ENCODE assay signal across 26 mouse cellular contexts in the genomic region with DNA sequence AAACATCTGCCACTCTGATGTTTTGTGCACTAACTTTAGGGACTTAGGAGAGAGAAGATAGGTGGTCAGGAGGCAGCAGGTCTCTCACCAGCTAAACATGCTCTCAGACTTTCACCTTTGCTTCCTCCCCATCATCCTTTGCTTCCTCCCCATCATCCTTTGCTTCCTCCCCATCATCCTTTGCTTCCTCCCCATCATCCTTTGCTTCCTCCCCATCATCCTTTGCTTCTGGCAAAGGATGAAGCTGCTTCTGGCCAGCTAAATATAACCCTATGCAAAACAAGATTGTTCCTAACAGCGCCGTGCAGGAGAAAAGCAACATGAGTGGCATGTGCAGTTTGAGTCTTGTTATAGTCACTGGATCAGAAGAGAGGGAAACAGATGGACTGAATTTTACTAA. TPM values are rescaled to one million over a fixed set of nuclear protein-coding genes. Genes with fewer than 3 reads are reported as not detected.
A peak's percentile ranks its signal among the peaks of the same experiment; 100 is the strongest.
DNase-seq lines count a peak whose midpoint lies in the region; TF ChIP-seq lines count a peak whose summit lies in the region.
"Had no signal": no experiment of that assay in that cellular context is flagged by ENCODE, and none has a peak within 500 bp of the region (broad histone marks: within the 10 kb centered on the region; RNA-seq: fewer than 3 reads in every experiment).

No protein-coding gene starts in this region.

- peaks cover 0 to 9% of the 10 kb centered on the region in 2 experiments for H3K36me3 ChIP-seq in CH12.LX (replicated peaks in 1 of 2; ENCODE audit: control insufficient read depth in 1 of 2, insufficient read depth in 1 of 2, low read length in 1 of 2)
- H3K36me3 ChIP-seq: embryonic facial prominence, embryonic 13.5 days; embryonic facial prominence, embryonic 15.5 days; forebrain, embryonic 10.5 days; forebrain, embryonic 12.5 days; forebrain, embryonic 15.5 days had no signal

- peak; percentile 16 to 25 for DNase-seq in layer of hippocampus, adult 8-10 months (ENCODE audit: low spot score in 2 of 2)
- no peak for DNase-seq in layer of hippocampus, adult 11-12 months (ENCODE audit: low spot score)
- DNase-seq in A20 (ENCODE audit: low read depth, low spot score) (peak; percentile 18), CH12.LX (ENCODE audit: extremely low read depth) (peak; percentile 64)
- no peak for DNase-seq in adrenal gland, postnatal 36 days
- no peak for DNase-seq in thymus, postnatal 4 days
- DNase-seq: adrenal gland, adult 2 months; adrenal gland, postnatal 10 days; adrenal gland, postnatal 25 days; B cell, adult 2 months; cerebellum, adult 11 months; cerebellum, adult 18-20 months; cerebellum, adult 8-10 months; cerebellum, adult 9-11 months; cerebellum, postnatal 14 days; cerebellum, postnatal 36 days; embryo, embryonic 11 days; forebrain, postnatal 0 days had no signal

- H3K4me2 ChIP-seq in CH12.LX (ENCODE audit: insufficient read depth, low read depth, poor library complexity, severe bottlenecking): peak overlapping the region; percentile 22; the same call in 1 of the 2 replicates
- H3K4me2 ChIP-seq: embryonic facial prominence, embryonic 13.5 days; embryonic facial prominence, embryonic 15.5 days; forebrain, embryonic 12.5 days; forebrain, embryonic 15.5 days had no signal

- H3K4me3 ChIP-seq in CH12.LX (replicated peaks in 1 of 3; ENCODE audit: low read depth in 2 of 3, low read length in 2 of 3, poor library complexity in 1 of 3): peak overlapping the region in 2 of 3 experiments; percentile 2 to 44
- H3K4me3 ChIP-seq: embryonic facial prominence, embryonic 13.5 days; embryonic facial prominence, embryonic 15.5 days; erythroblast, embryonic 14.5 days; forebrain, embryonic 10.5 days; forebrain, embryonic 12.5 days; forebrain, embryonic 15.5 days had no signal

- H3K9ac ChIP-seq in CH12.LX (ENCODE audit: insufficient read depth, low read depth): peak overlapping the region; percentile 33; the same call in 1 of the 2 replicates
- H3K9ac ChIP-seq: embryonic facial prominence, embryonic 13.5 days; embryonic facial prominence, embryonic 15.5 days; forebrain, embryonic 12.5 days; forebrain, embryonic 15.5 days; forebrain, postnatal 0 days had no signal

- in situ Hi-C loops in CH12.LX (cut with MboI; ENCODE audit: low pct_ligation_motif_present, low pct_unique_long_range_greater_than_20kb, low sequenced_read_pairs): no loop called here

- TF ChIP-seq POLR2A in CH12.LX (IDR thresholded peaks at IDR 0.05; ENCODE audit: low read depth, low read length): peak; percentile 63

- no peak for TF ChIP-seq EP300 in CH12.LX (IDR thresholded peaks at IDR 0.05; ENCODE audit: low read length)

- TF ChIP-seq RAD21 in CH12.LX (IDR thresholded peaks at IDR 0.05; ENCODE audit: low read depth, low read length): no peak

- H3K9me3 ChIP-seq in CH12.LX (replicated peaks; ENCODE audit: low read length): no peaks in the 10 kb centered on the region
- H3K9me3 ChIP-seq: embryonic facial prominence, embryonic 13.5 days; embryonic facial prominence, embryonic 15.5 days; forebrain, embryonic 10.5 days; forebrain, embryonic 12.5 days; forebrain, embryonic 15.5 days had no signal

- no peak overlapping the region for H3K27ac ChIP-seq in CH12.LX (ENCODE audit: insufficient read depth, low read depth)
- H3K27ac ChIP-seq: embryonic facial prominence, embryonic 13.5 days; embryonic facial prominence, embryonic 15.5 days; forebrain, embryonic 10.5 days; forebrain, embryonic 12.5 days; forebrain, embryonic 15.5 days had no signal

- H3K27me3 ChIP-seq in CH12.LX (replicated peaks): no peaks in the 10 kb centered on the region
- H3K27me3 ChIP-seq: embryonic facial prominence, embryonic 13.5 days; embryonic facial prominence, embryonic 15.5 days; forebrain, embryonic 12.5 days; forebrain, embryonic 15.5 days had no signal

- H3K79me2 ChIP-seq in CH12.LX (replicated peaks; ENCODE audit: control insufficient read depth, extremely low read depth, insufficient read depth, poor library complexity, severe bottlenecking): no peaks in the 10 kb centered on the region

- peaks cover 6 to 9% of the 10 kb centered on the region in 2 experiments; a peak in 3 of 4 replicates for H3K4me1 ChIP-seq in CH12.LX (ENCODE audit: control insufficient read depth in 1 of 2, insufficient read depth in 2 of 2)
- H3K4me1 ChIP-seq: embryonic facial prominence, embryonic 13.5 days; embryonic facial prominence, embryonic 15.5 days; forebrain, embryonic 15.5 days had no signal

- no peak for TF ChIP-seq CTCF in CH12.LX (conservative IDR thresholded peaks at IDR 0.05 in 1 of 2, IDR thresholded peaks at IDR 0.05 in 1 of 2; ENCODE audit: low read depth in 2 of 2, low read length in 2 of 2)

- dilution Hi-C loops in CH12.LX (cut with MboI; ENCODE audit: extremely low pct_ligation_motif_present, extremely low pct_unique_long_range_greater_than_20kb, low sequenced_read_pairs): no loop called here

TF ChIP-seq in CH12.LX, 34 proteins besides CTCF, POLR2A, EP300 and RAD21:
- TF ChIP-seq MXI1 (IDR thresholded peaks at IDR 0.05; ENCODE audit: low read depth, low read length) (peak; percentile 39; the same call in 1 of the 2 replicates), BHLHE40 (IDR thresholded peaks at IDR 0.05; ENCODE audit: low read depth, low read length) (no peak), MEF2A (IDR thresholded peaks at IDR 0.05; ENCODE audit: borderline replicate concordance, low read depth, low read length) (peak; percentile 65; the same call in 1 of the 2 replicates), JUND (conservative IDR thresholded peaks at IDR 0.05; ENCODE audit: low read depth, low read length) (no peak), KAT2A (IDR thresholded peaks at IDR 0.05; ENCODE audit: insufficient replicate concordance, low read length) (0 out of 2 replicates have a peak, but pooled peaks have one; percentile 68), NELFE (IDR thresholded peaks at IDR 0.05; ENCODE audit: low read depth, low read length) (peak; percentile 41; the same call in 1 of the 2 replicates), TCF12 (IDR thresholded peaks at IDR 0.05; ENCODE audit: low read depth, low read length) (peak; percentile 45; the same call in 1 of the 2 replicates), ZKSCAN1 (IDR thresholded peaks at IDR 0.05; ENCODE audit: borderline replicate concordance, low read depth, low read length) (no peak), MAX (IDR thresholded peaks at IDR 0.05; ENCODE audit: low read length) (0 out of 2 replicates have a peak, but pooled peaks have one; percentile 31), PAX5 (IDR thresholded peaks at IDR 0.05; ENCODE audit: low read length) (no peak), JUN (IDR thresholded peaks at IDR 0.05; ENCODE audit: insufficient read depth, low read depth, low read length) (no peak), UBTF (IDR thresholded peaks at IDR 0.05; ENCODE audit: low read depth, low read length) (no peak), NRF1 (IDR thresholded peaks at IDR 0.05; ENCODE audit: low read depth, low read length) (no peak), ETS1 (conservative IDR thresholded peaks at IDR 0.05; ENCODE audit: low read depth, low read length) (no peak), E2F4 (IDR thresholded peaks at IDR 0.05; ENCODE audit: insufficient replicate concordance, low read depth, low read length) (0 out of 2 replicates have a peak, but pooled peaks have one; percentile 15), ELF1 (IDR thresholded peaks at IDR 0.05; ENCODE audit: low read depth, low read length) (peak; percentile 58; the same call in 1 of the 2 replicates), SIN3A (IDR thresholded peaks at IDR 0.05; ENCODE audit: low read length) (0 out of 2 replicates have a peak, but pooled peaks have one; percentile 23), CHD2 (IDR thresholded peaks at IDR 0.05; ENCODE audit: low read length) (0 out of 2 replicates have a peak, but pooled peaks have one; percentile 13), MYC (IDR thresholded peaks at IDR 0.05; ENCODE audit: low read depth, low read length) (peak; percentile 67), TBP (conservative IDR thresholded peaks at IDR 0.05; ENCODE audit: low read depth, low read length) (peak; percentile 68; the same call in 1 of the 2 replicates), HCFC1 (IDR thresholded peaks at IDR 0.05; ENCODE audit: low read depth, low read length) (peak; percentile 85), ZNF384 (IDR thresholded peaks at IDR 0.05; ENCODE audit: low read depth, low read length) (no peak)

RNA-seq across cellular contexts. Expression of a gene that starts 15.6 kb away (rescaled TPM):
- total RNA-seq in layer of hippocampus, adult 8-10 months (2022): 100 to 1,000 TPM in 1 of 4 experiments, 10 to 100 TPM in 3; 89.0 to 103 (median 98.2) TPM
- total RNA-seq in CH12.LX (2012; rRNA removed): 83.7 and 88.1 TPM in 2 replicates
- 114 and 131 TPM in 2 replicates for total RNA-seq in CH12.LX (2014; rRNA removed)
- polyA plus RNA-seq in CH12.LX (2012; ENCODE audit: insufficient read length, low read depth): 198 and 230 TPM in 2 replicates
- total RNA-seq in adrenal gland, postnatal 36 days (2021): 100 to 1,000 TPM in 1 of 2 experiments, 10 to 100 TPM in 1; 97.7 to 101 TPM

RNA-seq across cellular contexts. Expression of a gene that starts 55.2 kb away (rescaled TPM):
- under 1 TPM in 1 of 4 experiments, not detected in 3; 0.17 TPM for total RNA-seq in layer of hippocampus, adult 8-10 months (2022)
- 0.08 and 0.34 TPM in 2 replicates for total RNA-seq in CH12.LX (2012; rRNA removed)
- total RNA-seq in CH12.LX (2014; rRNA removed): 0.12 and 0.42 TPM in 2 replicates
- polyA plus RNA-seq in CH12.LX (2012; ENCODE audit: insufficient read length, low read depth): 0.55 and 0.59 TPM in 2 replicates
- under 1 TPM in 1 of 2 experiments, not detected in 1; 0.17 TPM for total RNA-seq in adrenal gland, postnatal 36 days (2021)
- total RNA-seq: adrenal gland, adult 2 months; adrenal gland, postnatal 25 days; common myeloid progenitor, adult 5-6 weeks had no signal
- polyA plus RNA-seq: CD4-positive, CD25-positive, alpha-beta regulatory T cell, adult 4 months; erythroblast, embryonic 14.5 days had no signal

Comparison
In these comparisons a context has a peak if more than half of its experiments do, and no peak if none do; other contexts are left out.
1. DNase-seq: peak in layer of hippocampus, adult 8-10 months (2 of 2), A20 (single experiment) and CH12.LX (single experiment); none in layer of hippocampus, adult 11-12 months (single experiment), adrenal gland, postnatal 36 days (0 of 2) and thymus, postnatal 4 days (single experiment).